In genomic region chr9:96795399-96795928, GRCm38 (mm10) we compare ENCODE assay signal across 8 mouse cellular contexts. TPM values are rescaled to one million over a fixed set of nuclear protein-coding genes. Genes with fewer than 3 reads are reported as not detected.
DNase-seq lines count a peak whose midpoint lies in the region; ATAC-seq and TF ChIP-seq lines count a peak whose summit lies in the region.

No protein-coding gene starts in this region.

- peaks cover 5% of the 10 kb centered on the region; the same call in 1 of the 2 replicates for H3K4me1 ChIP-seq in hindbrain, postnatal 0 days (ENCODE audit: insufficient read depth, low read length)
- peaks cover 4% of the 10 kb centered on the region for H3K4me1 ChIP-seq in midbrain, embryonic 16.5 days (ENCODE audit: control insufficient read depth, insufficient read depth, low read length)

- TF ChIP-seq CTCF in hindbrain, postnatal 0 days (IDR thresholded peaks at IDR 0.05; ENCODE audit: low read depth): no peak

- peak overlapping the region; percentile 77 for H3K4me2 ChIP-seq in hindbrain, postnatal 0 days (ENCODE audit: low read depth, low read length)
- H3K4me2 ChIP-seq in midbrain, embryonic 16.5 days (ENCODE audit: low read length): peak overlapping the region; percentile 71

- intact Hi-C loops in left cerebral cortex, postnatal 25 days (cut with DNase I): no loop called here

- H3K9ac ChIP-seq in hindbrain, postnatal 0 days (replicated peaks; ENCODE audit: low read length): peak overlapping the region; percentile 48
- peak overlapping the region; percentile 69 for H3K9ac ChIP-seq in midbrain, embryonic 16.5 days (ENCODE audit: low read depth, low read length)

- H3K9me3 ChIP-seq in hindbrain, postnatal 0 days (ENCODE audit: low read length): no peaks in the 10 kb centered on the region
- H3K9me3 ChIP-seq in midbrain, embryonic 16.5 days (replicated peaks; ENCODE audit: control insufficient read depth, low read length, poor library complexity, severe bottlenecking): no peaks in the 10 kb centered on the region

- peak overlapping the region; percentile 64; the same call in 1 of the 2 replicates for H3K27ac ChIP-seq in hindbrain, postnatal 0 days
- peak overlapping the region; percentile 75 for H3K27ac ChIP-seq in midbrain, embryonic 16.5 days (ENCODE audit: low read length)

- peak; percentile 90 for ATAC-seq in hindbrain, postnatal 0 days
- ATAC-seq in midbrain, embryonic 16.5 days: peak; percentile 86

- DNase-seq in ovary, postnatal 14 days (ENCODE audit: low spot score): peak; percentile 17
- DNase-seq in ovary, postnatal 10 days (ENCODE audit: low spot score): no peak
- DNase-seq in cerebellum, postnatal 14 days: peak; percentile 59 to 64
- DNase-seq in frontal cortex, postnatal 36 days (ENCODE audit: low spot score in 2 of 2): peak; percentile 45 to 46
- DNase-seq in hindbrain, postnatal 0 days (ENCODE audit: low spot score): peak; percentile 79
- peak; percentile 45 to 72 for DNase-seq in left cerebral cortex, postnatal 25 days (ENCODE audit: low spot score in 2 of 2)
- peak; percentile 61 for DNase-seq in testis, postnatal 10 days (ENCODE audit: low spot score)

- peak overlapping the region; percentile 42 for H3K4me3 ChIP-seq in hindbrain, postnatal 0 days (ENCODE audit: low read length)
- H3K4me3 ChIP-seq in midbrain, embryonic 16.5 days (ENCODE audit: low read depth, low read length): peak overlapping the region; percentile 45

- H3K27me3 ChIP-seq in hindbrain, postnatal 0 days (ENCODE audit: insufficient read depth, low read length): no peaks in the 10 kb centered on the region
- no peaks in the 10 kb centered on the region for H3K27me3 ChIP-seq in midbrain, embryonic 16.5 days (ENCODE audit: control insufficient read depth, insufficient read depth, low read depth, low read length)

- 5% methylated on average over 10 of the region's 10 CpGs for WGBS in hindbrain, postnatal 0 days
- 9% methylated on average over 10 of the region's 10 CpGs for WGBS in midbrain, embryonic 16.5 days

- H3K36me3 ChIP-seq in hindbrain, postnatal 0 days (ENCODE audit: insufficient read depth, low read length): no peaks in the 10 kb centered on the region
- no peaks in the 10 kb centered on the region for H3K36me3 ChIP-seq in midbrain, embryonic 16.5 days (ENCODE audit: control insufficient read depth, insufficient read depth, low read length)

RNA-seq across cellular contexts. Expression of gene Zbtb38, which starts 42.8 kb away (rescaled TPM):
- total RNA-seq in hindbrain, postnatal 0 days (2014; rRNA removed): 36.2 and 46.5 TPM in 2 replicates
- 36.6 and 38.7 TPM in 2 replicates for polyA plus RNA-seq in hindbrain, postnatal 0 days (2015; fragmentation: Nextera tagmentation; extraction: Ambion mirVana)
- total RNA-seq in left cerebral cortex, postnatal 25 days (2021): 10 to 100 TPM; 57.6 to 58.8 TPM
- polyA plus RNA-seq in midbrain, embryonic 16.5 days (2015; fragmentation: Nextera tagmentation; extraction: Ambion mirVana): 57.1 and 58.1 TPM in 2 replicates
